Mouse (Mus musculus): ENCODE data around the gene Bpifa6. TPM values are rescaled to one million over a fixed set of nuclear protein-coding genes. Genes with fewer than 3 reads are reported as not detected.
"Not testable (repeated sequence)": the region's sequence is repeated elsewhere in the genome, so short reads cannot be mapped to it uniquely, and the experiment has no call there.

The Bpifa6 gene
- polyA plus RNA-seq, 1 experiment from 2014 or later, result not detected

- H3K27me3 ChIP-seq (ENCODE audit: control insufficient read depth, insufficient read depth, low read length), result no peaks in the 10 kb centered on the region
- ATAC-seq (replicated peaks; ENCODE audit: insufficient number of reproducible peaks, low FRiP score, low TSS enrichment), result no peak
- H3K27ac ChIP-seq (ENCODE audit: low read depth, low read length), result no peak overlapping the region
- H3K4me2 ChIP-seq, result no peak overlapping the region
- WGBS (ENCODE audit: insufficient replicate concordance), result 83% methylated on average over 4 of the region's 4 CpGs
- no peaks in the 10 kb centered on the region for H3K4me1 ChIP-seq (ENCODE audit: control insufficient read depth, insufficient read depth, low read length)
- no peak overlapping the region for H3K9ac ChIP-seq (ENCODE audit: low read depth, low read length)
- H3K9me3 ChIP-seq (replicated peaks; ENCODE audit: control insufficient read depth, low read length), result no peaks in the 10 kb centered on the region
- H3K4me3 ChIP-seq (ENCODE audit: low read depth, low read length), result no peak overlapping the region
- no peaks in the 10 kb centered on the region for H3K36me3 ChIP-seq (ENCODE audit: control insufficient read depth, insufficient read depth, low read length)
Observed at GRCm38 (mm10) chr2:154005734-154006133, 31.0 kb downstream of the Bpifa6 start.

GRCm38 (mm10) chr2:154006331-154006730 lies 31.6 kb downstream of the Bpifa6 start:
- Histone ChIP-seq H3K9ac (ENCODE audit: low read depth, low read length) (no peak overlapping the region), H3K27me3 (ENCODE audit: control insufficient read depth, insufficient read depth, low read length) (no peaks in the 10 kb centered on the region), H3K36me3 (ENCODE audit: control insufficient read depth, insufficient read depth, low read length) (no peaks in the 10 kb centered on the region), H3K4me1 (ENCODE audit: control insufficient read depth, insufficient read depth, low read length) (no peaks in the 10 kb centered on the region), H3K4me3 (ENCODE audit: low read depth, low read length) (no peak overlapping the region), H3K4me2 (no peak overlapping the region), H3K27ac (ENCODE audit: low read depth, low read length) (no peak overlapping the region), H3K9me3 (replicated peaks; ENCODE audit: control insufficient read depth, low read length) (no peaks in the 10 kb centered on the region)
- no peak for ATAC-seq (replicated peaks; ENCODE audit: insufficient number of reproducible peaks, low FRiP score, low TSS enrichment)
- 88% methylated on average over 2 of the region's 2 CpGs for WGBS (ENCODE audit: insufficient replicate concordance)

- no peak for ATAC-seq (replicated peaks; ENCODE audit: insufficient number of reproducible peaks, low FRiP score, low TSS enrichment)
Observed at GRCm38 (mm10) chr2:154007381-154007780, 32.6 kb downstream of the Bpifa6 start.

DNA sequence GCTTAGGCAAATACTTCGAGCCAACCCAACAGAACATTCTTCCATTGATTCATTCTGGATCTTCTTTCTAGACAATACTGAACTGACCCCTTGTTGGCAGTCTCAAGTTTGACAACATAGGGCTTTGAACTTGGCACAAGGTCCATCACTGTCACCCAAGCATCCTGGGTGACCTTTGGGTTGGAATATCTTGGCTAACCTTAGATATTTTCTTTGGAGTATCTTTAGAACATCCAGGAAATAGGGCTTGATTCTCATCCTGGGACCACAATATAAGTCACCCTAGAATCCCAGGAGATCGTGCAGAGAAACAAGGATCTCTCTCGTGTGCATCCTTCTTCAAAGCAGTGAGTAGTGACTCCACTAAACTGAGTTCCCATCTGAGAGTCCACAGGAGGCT lies 33.2 kb downstream of the Bpifa6 start, which contains the start of gene Bpifa2:
Gene Bpifa2 (plus strand): TSS at position 301 of the 400 bp plus-strand sequence.
- no peak for ATAC-seq (replicated peaks; ENCODE audit: insufficient number of reproducible peaks, low FRiP score, low TSS enrichment)
- no peaks in the 10 kb centered on the region for H3K9me3 ChIP-seq (replicated peaks; ENCODE audit: control insufficient read depth, low read length)
- no peaks in the 10 kb centered on the region for H3K27me3 ChIP-seq (ENCODE audit: control insufficient read depth, insufficient read depth, low read length)
- H3K4me2 ChIP-seq, result no peak within 1 kb of the TSS
- H3K27ac ChIP-seq (ENCODE audit: low read depth, low read length), result no peak within 1 kb of the TSS
- WGBS (ENCODE audit: insufficient replicate concordance), result 69% methylated on average over 3 of the region's 3 CpGs
- H3K4me3 ChIP-seq (ENCODE audit: low read depth, low read length), result no peak within 1 kb of the TSS
- no peaks in the 10 kb centered on the region for H3K4me1 ChIP-seq (ENCODE audit: control insufficient read depth, insufficient read depth, low read length)
- no peak within 1 kb of the TSS for H3K9ac ChIP-seq (ENCODE audit: low read depth, low read length)
- no peaks in the 10 kb centered on the region for H3K36me3 ChIP-seq (ENCODE audit: control insufficient read depth, insufficient read depth, low read length)

More at GRCm38 (mm10) chr2:154007381-154007780, 32.6 kb downstream of the Bpifa6 start:
- no peak overlapping the region for H3K4me3 ChIP-seq (ENCODE audit: low read depth, low read length)
- WGBS (ENCODE audit: insufficient replicate concordance), result 64% methylated on average over 1 of the region's 1 CpGs
- H3K9me3 ChIP-seq (replicated peaks; ENCODE audit: control insufficient read depth, low read length), result no peaks in the 10 kb centered on the region
- no peak overlapping the region for H3K4me2 ChIP-seq
- no peak overlapping the region for H3K27ac ChIP-seq (ENCODE audit: low read depth, low read length)
- H3K4me1 ChIP-seq (ENCODE audit: control insufficient read depth, insufficient read depth, low read length), result no peaks in the 10 kb centered on the region
- H3K27me3 ChIP-seq (ENCODE audit: control insufficient read depth, insufficient read depth, low read length), result no peaks in the 10 kb centered on the region
- H3K9ac ChIP-seq (ENCODE audit: low read depth, low read length), result no peak overlapping the region
- no peaks in the 10 kb centered on the region for H3K36me3 ChIP-seq (ENCODE audit: control insufficient read depth, insufficient read depth, low read length)

- H3K4me2 ChIP-seq, result no peak overlapping the region
- H3K4me3 ChIP-seq (ENCODE audit: low read depth, low read length), result no peak overlapping the region
- no peaks in the 10 kb centered on the region for H3K27me3 ChIP-seq (ENCODE audit: control insufficient read depth, insufficient read depth, low read length)
- H3K36me3 ChIP-seq (ENCODE audit: control insufficient read depth, insufficient read depth, low read length), result no peaks in the 10 kb centered on the region
- WGBS (ENCODE audit: insufficient replicate concordance), result 65% methylated on average over 1 of the region's 1 CpGs
- no peak overlapping the region for H3K9ac ChIP-seq (ENCODE audit: low read depth, low read length)
- no peak overlapping the region for H3K27ac ChIP-seq (ENCODE audit: low read depth, low read length)
- H3K4me1 ChIP-seq (ENCODE audit: control insufficient read depth, insufficient read depth, low read length), result no peaks in the 10 kb centered on the region
- H3K9me3 ChIP-seq (replicated peaks; ENCODE audit: control insufficient read depth, low read length), result no peaks in the 10 kb centered on the region
- ATAC-seq (replicated peaks; ENCODE audit: insufficient number of reproducible peaks, low FRiP score, low TSS enrichment), result no peak
Observed at GRCm38 (mm10) chr2:154017990-154018389, 43.2 kb downstream of the Bpifa6 start.

DNA sequence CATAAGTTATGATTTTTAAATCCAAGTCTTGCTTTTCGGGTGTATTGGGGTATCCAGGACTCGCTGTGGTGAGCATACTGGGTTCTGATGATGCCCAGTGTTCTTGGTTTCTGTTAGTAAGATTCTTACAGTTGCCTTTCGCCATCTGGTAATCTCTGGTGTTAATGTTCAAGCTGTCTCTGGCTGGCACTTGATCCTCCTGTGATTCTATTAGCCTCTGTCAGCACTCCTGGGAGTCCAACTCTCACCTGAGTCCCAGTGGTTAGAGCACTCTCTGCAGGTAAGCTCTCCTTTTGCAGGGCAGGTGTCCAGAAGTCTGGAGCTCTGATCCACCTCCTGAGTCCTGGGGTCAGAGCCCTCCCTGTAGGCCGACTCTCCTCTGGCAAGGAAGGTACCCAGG lies 49.9 kb downstream of the Bpifa6 start:
- not testable (repeated sequence) for H3K27ac ChIP-seq (ENCODE audit: low read depth, low read length); ATAC-seq (replicated peaks; ENCODE audit: insufficient number of reproducible peaks, low FRiP score, low TSS enrichment); H3K36me3 ChIP-seq (ENCODE audit: control insufficient read depth, insufficient read depth, low read length); H3K27me3 ChIP-seq (ENCODE audit: control insufficient read depth, insufficient read depth, low read length); H3K4me3 ChIP-seq (ENCODE audit: low read depth, low read length); H3K9ac ChIP-seq (ENCODE audit: low read depth, low read length); H3K4me1 ChIP-seq (ENCODE audit: control insufficient read depth, insufficient read depth, low read length); H3K4me2 ChIP-seq; H3K9me3 ChIP-seq (replicated peaks; ENCODE audit: control insufficient read depth, low read length)
- 78% methylated on average over 4 of the region's 4 CpGs for WGBS (ENCODE audit: insufficient replicate concordance)

DNA sequence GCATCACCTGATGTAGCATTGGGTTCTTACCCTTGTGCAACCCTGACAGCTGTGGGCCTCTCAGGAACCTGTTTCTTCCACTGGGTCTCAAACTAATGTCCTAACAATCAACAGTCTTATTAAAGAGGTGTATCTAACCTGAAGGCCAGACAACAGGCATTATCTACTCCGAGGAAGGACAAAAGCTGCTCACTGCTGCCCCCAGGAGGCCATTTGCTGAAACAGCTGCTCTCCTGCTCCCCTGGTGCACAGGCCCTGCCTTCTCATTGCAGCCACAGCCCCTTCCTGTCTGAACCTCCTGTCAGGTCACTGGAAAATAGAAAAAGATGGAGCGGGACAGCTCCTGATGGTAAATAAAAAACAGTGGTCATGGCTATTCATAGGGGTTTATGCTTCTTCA lies 64.2 kb downstream of the Bpifa6 start:
- ATAC-seq (replicated peaks; ENCODE audit: insufficient number of reproducible peaks, low FRiP score, low TSS enrichment), result no peak
- Histone ChIP-seq H3K9me3 (replicated peaks; ENCODE audit: control insufficient read depth, low read length) (no peaks in the 10 kb centered on the region), H3K4me2 (no peak overlapping the region), H3K27me3 (ENCODE audit: control insufficient read depth, insufficient read depth, low read length) (no peaks in the 10 kb centered on the region), H3K27ac (ENCODE audit: low read depth, low read length) (no peak overlapping the region), H3K9ac (ENCODE audit: low read depth, low read length) (no peak overlapping the region), H3K4me3 (ENCODE audit: low read depth, low read length) (no peak overlapping the region), H3K36me3 (ENCODE audit: control insufficient read depth, insufficient read depth, low read length) (no peaks in the 10 kb centered on the region), H3K4me1 (ENCODE audit: control insufficient read depth, insufficient read depth, low read length) (no peaks in the 10 kb centered on the region)
- 68% methylated on average over 2 of the region's 2 CpGs for WGBS (ENCODE audit: insufficient replicate concordance)

DNA sequence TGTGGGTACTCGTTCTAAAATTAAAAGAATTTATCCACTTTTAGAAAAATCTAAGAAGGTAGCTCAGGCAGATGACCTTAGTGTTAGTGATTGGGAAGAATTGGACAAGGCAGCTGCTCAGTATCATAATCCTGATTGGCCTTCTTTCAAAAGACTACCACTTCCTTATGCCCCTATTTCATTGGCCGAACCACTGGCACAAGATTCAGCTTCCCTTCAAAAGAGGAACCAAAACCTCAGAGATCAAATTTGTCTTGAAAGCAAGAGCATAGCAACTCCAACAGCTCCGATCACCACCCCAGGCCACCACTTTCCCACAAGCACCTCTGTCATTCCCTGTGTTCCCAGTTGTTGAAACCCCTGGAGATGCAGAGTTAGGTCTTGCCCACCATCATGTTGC lies 70.0 kb downstream of the Bpifa6 start:
- H3K4me2 ChIP-seq, result no peak overlapping the region
- no peak overlapping the region for H3K9ac ChIP-seq (ENCODE audit: low read depth, low read length)
- no peaks in the 10 kb centered on the region for H3K27me3 ChIP-seq (ENCODE audit: control insufficient read depth, insufficient read depth, low read length)
- H3K4me3 ChIP-seq (ENCODE audit: low read depth, low read length), result no peak overlapping the region
- H3K9me3 ChIP-seq (replicated peaks; ENCODE audit: control insufficient read depth, low read length), result no peaks in the 10 kb centered on the region
- no peaks in the 10 kb centered on the region for H3K36me3 ChIP-seq (ENCODE audit: control insufficient read depth, insufficient read depth, low read length)
- no peaks in the 10 kb centered on the region for H3K4me1 ChIP-seq (ENCODE audit: control insufficient read depth, insufficient read depth, low read length)
- no peak for ATAC-seq (replicated peaks; ENCODE audit: insufficient number of reproducible peaks, low FRiP score, low TSS enrichment)
- 70% methylated on average over 3 of the region's 3 CpGs for WGBS (ENCODE audit: insufficient replicate concordance)
- H3K27ac ChIP-seq (ENCODE audit: low read depth, low read length), result no peak overlapping the region
